In genomic region chr15:79658531-79659375, GRCm38 (mm10) we compare ENCODE assay signal across 8 mouse cellular contexts. TPM values are rescaled to one million over a fixed set of nuclear protein-coding genes. Genes with fewer than 3 reads are reported as not detected.
DNase-seq lines count a peak whose midpoint lies in the region; ATAC-seq and TF ChIP-seq lines count a peak whose summit lies in the region.

Fam227a (minus strand) TSS chr15:79658956.
Cby1 (plus strand) TSS chr15:79659199.

- H3ac ChIP-seq in myocyte (ENCODE audit: control insufficient read depth, insufficient read length) = peak within 1 kb of the TSS; percentile 40

- peaks cover 4% of the 10 kb centered on the region; the same call in 1 of the 2 replicates for H3K4me1 ChIP-seq in bone marrow macrophage, adult 2 months (ENCODE audit: control insufficient read depth, insufficient read depth, low read length)
- H3K4me1 ChIP-seq in embryonic fibroblast, embryonic 13.5 days (ENCODE audit: control insufficient read depth, insufficient read depth, low read length) = no peaks in the 10 kb centered on the region
- H3K4me1 ChIP-seq in heart, embryonic 11.5 days (ENCODE audit: control insufficient read depth, insufficient read depth, low read length) = peaks cover 8% of the 10 kb centered on the region
- peaks cover 11% of the 10 kb centered on the region for H3K4me1 ChIP-seq in kidney, embryonic 16.5 days (ENCODE audit: insufficient read depth, low read length)
- peaks cover 4% of the 10 kb centered on the region for H3K4me1 ChIP-seq in liver, adult 2 months (ENCODE audit: control insufficient read depth, insufficient read depth, low read length)

- peak within 1 kb of the TSS; percentile 67 for H3K4me3 ChIP-seq in bone marrow macrophage, adult 2 months (ENCODE audit: insufficient read depth, low read length)
- peak within 1 kb of the TSS; percentile 71 for H3K4me3 ChIP-seq in embryonic fibroblast, embryonic 13.5 days (ENCODE audit: insufficient read depth, low read length)
- peak within 1 kb of the TSS; percentile 70 for H3K4me3 ChIP-seq in heart, embryonic 11.5 days (ENCODE audit: low read depth, low read length)
- peak within 1 kb of the TSS; percentile 75 for H3K4me3 ChIP-seq in kidney, embryonic 16.5 days (ENCODE audit: low read length)
- peak within 1 kb of the TSS; percentile 75 for H3K4me3 ChIP-seq in liver, adult 2 months (ENCODE audit: insufficient read depth, low read depth, low read length)
- H3K4me3 ChIP-seq in myocyte = peak within 1 kb of the TSS; percentile 70

- TF ChIP-seq POLR2A in bone marrow macrophage, adult 2 months (IDR thresholded peaks at IDR 0.05; ENCODE audit: borderline replicate concordance, low read depth, low read length) = 0 out of 2 replicates have a peak, but pooled peaks have one; percentile 20
- peak; percentile 83 for TF ChIP-seq POLR2A in embryonic fibroblast, embryonic 13.5 days (IDR thresholded peaks at IDR 0.05; ENCODE audit: low read depth, low read length)
- peak; percentile 49; the same call in 1 of the 2 replicates for TF ChIP-seq POLR2A in liver, adult 2 months (IDR thresholded peaks at IDR 0.05; ENCODE audit: extremely low read depth, insufficient read depth, low read length)
- TF ChIP-seq POLR2A in myocyte (IDR thresholded peaks at IDR 0.05; ENCODE audit: insufficient read length, low read depth) = peak; percentile 88

- 0 out of 2 replicates have a peak, but pooled peaks cover 3% of the 10 kb centered on the region for H3K9me3 ChIP-seq in heart, embryonic 11.5 days (replicated peaks; ENCODE audit: control insufficient read depth, low read length)
- H3K9me3 ChIP-seq in kidney, embryonic 16.5 days (ENCODE audit: low read length) = no peaks in the 10 kb centered on the region

- peak within 1 kb of the TSS; percentile 74 for H3K9ac ChIP-seq in heart, embryonic 11.5 days (ENCODE audit: low read depth, low read length)
- peak within 1 kb of the TSS; percentile 83 for H3K9ac ChIP-seq in kidney, embryonic 16.5 days (replicated peaks; ENCODE audit: low read length)
- H3K9ac ChIP-seq in liver, adult 2 months (ENCODE audit: low read depth, low read length) = peak within 1 kb of the TSS; percentile 87

- peak; percentile 87 for ATAC-seq in heart, embryonic 11.5 days (replicated peaks; ENCODE audit: insufficient number of reproducible peaks, low FRiP score, low TSS enrichment)
- ATAC-seq in kidney, embryonic 16.5 days (ENCODE audit: low FRiP score, low TSS enrichment) = peak; percentile 87

- under 1% methylated on average over 55 of the region's 55 CpGs for WGBS in heart, embryonic 11.5 days (ENCODE audit: insufficient replicate concordance)
- WGBS in kidney, embryonic 16.5 days = 0% methylated on average over 55 of the region's 55 CpGs
- WGBS in liver, adult 2 months = under 1% methylated on average over 55 of the region's 55 CpGs

- H3K27ac ChIP-seq in bone marrow macrophage, adult 2 months (ENCODE audit: insufficient read depth, low read depth, low read length) = peak within 1 kb of the TSS; percentile 79
- H3K27ac ChIP-seq in embryonic fibroblast, embryonic 13.5 days (ENCODE audit: insufficient read depth, low read length) = peak within 1 kb of the TSS; percentile 90
- H3K27ac ChIP-seq in heart, embryonic 11.5 days (ENCODE audit: low read depth, low read length) = peak within 1 kb of the TSS; percentile 71
- H3K27ac ChIP-seq in kidney, embryonic 16.5 days (ENCODE audit: low read length) = peak within 1 kb of the TSS; percentile 96
- H3K27ac ChIP-seq in liver, adult 2 months (replicated peaks; ENCODE audit: insufficient read depth, low read depth, low read length) = peak within 1 kb of the TSS; percentile 97

- H3K36me3 ChIP-seq in heart, embryonic 11.5 days (ENCODE audit: control insufficient read depth, insufficient read depth, low read length) = peaks cover 5% of the 10 kb centered on the region; the same call in 1 of the 2 replicates
- 0 out of 2 replicates have a peak, but pooled peaks cover 2% of the 10 kb centered on the region for H3K36me3 ChIP-seq in kidney, embryonic 16.5 days (ENCODE audit: insufficient read depth, low read length)
- H3K36me3 ChIP-seq in liver, adult 2 months (ENCODE audit: control insufficient read depth, insufficient read depth, low read length) = no peaks in the 10 kb centered on the region
- H3K36me3 ChIP-seq in myocyte (ENCODE audit: control insufficient read depth, insufficient read depth) = no peaks in the 10 kb centered on the region
- no peaks in the 10 kb centered on the region; the same call in 1 of the 2 replicates for H3K36me3 ChIP-seq in splenic B cell, adult 2 months (ENCODE audit: control insufficient read depth, insufficient read depth, low read length, poor library complexity, severe bottlenecking)

- no peaks in the 10 kb centered on the region for H3K79me2 ChIP-seq in liver, adult 2 months (ENCODE audit: control insufficient read depth, insufficient read depth, low read length)
- H3K79me2 ChIP-seq in myocyte (ENCODE audit: control insufficient read depth, insufficient read depth) = no peaks in the 10 kb centered on the region

- TF ChIP-seq CTCF in bone marrow macrophage, adult 2 months (IDR thresholded peaks at IDR 0.05; ENCODE audit: low read depth, low read length) = no peak
- TF ChIP-seq CTCF in embryonic fibroblast, embryonic 13.5 days (IDR thresholded peaks at IDR 0.05; ENCODE audit: borderline replicate concordance, insufficient read depth, low read length) = no peak
- no peak for TF ChIP-seq CTCF in liver, adult 2 months (IDR thresholded peaks at IDR 0.05; ENCODE audit: low read depth, low read length)

- H3K27me3 ChIP-seq in heart, embryonic 11.5 days (ENCODE audit: control insufficient read depth, insufficient read depth, low read length) = no peaks in the 10 kb centered on the region
- H3K27me3 ChIP-seq in kidney, embryonic 16.5 days (ENCODE audit: insufficient read depth, low read length) = no peaks in the 10 kb centered on the region
- H3K27me3 ChIP-seq in liver, adult 2 months (ENCODE audit: control insufficient read depth, insufficient read depth, low read length) = no peaks in the 10 kb centered on the region
- H3K27me3 ChIP-seq in myocyte (ENCODE audit: control insufficient read depth, insufficient read depth, insufficient read length) = no peaks in the 10 kb centered on the region
- H3K27me3 ChIP-seq in splenic B cell, adult 2 months (ENCODE audit: control insufficient read depth, insufficient read depth, low read length, poor library complexity, severe bottlenecking) = no peaks in the 10 kb centered on the region

- DNase-seq in A20 (ENCODE audit: low read depth, low spot score) = peak; percentile 97
- DNase-seq in liver, adult 2 months (ENCODE audit: extremely low read depth, low read depth, low spot score) = peak; percentile 85
- peak; percentile 94 for DNase-seq in splenic B cell, adult 2 months (ENCODE audit: low read depth, low spot score)

- peak within 1 kb of the TSS; percentile 97 for H3K4me2 ChIP-seq in heart, embryonic 11.5 days
- peak within 1 kb of the TSS; percentile 94 for H3K4me2 ChIP-seq in kidney, embryonic 16.5 days (replicated peaks; ENCODE audit: low read depth, low read length)
- peak within 1 kb of the TSS; percentile 84 for H3K4me2 ChIP-seq in myocyte (ENCODE audit: low read depth)

TF ChIP-seq in myocyte, 11 proteins besides CTCF, POLR2A, EP300 and RAD21:
- TF ChIP-seq TCF3 (IDR thresholded peaks at IDR 0.05; ENCODE audit: insufficient read length, low read depth) (no peak), MYOG (IDR thresholded peaks at IDR 0.05; ENCODE audit: control insufficient read depth in 1 of 3, insufficient read depth in 1 of 3, insufficient read length in 2 of 3, low read depth in 2 of 3) (peak in 1 of 3 experiments; percentile 18), SRF (IDR thresholded peaks at IDR 0.05; ENCODE audit: control insufficient read depth, insufficient read length, low read depth) (peak; percentile 7), POLR2AphosphoS2 (IDR thresholded peaks at IDR 0.05; ENCODE audit: insufficient read length, low read depth) (peak; percentile 86)

RNA-seq across cellular contexts. Expression of gene Fam227a, which starts in this region (rescaled TPM):
- 2.2 and 2.6 TPM in 2 replicates for polyA plus RNA-seq in bone marrow macrophage, adult 2 months (2012; ENCODE audit: insufficient read depth, insufficient read length, missing spikeins)
- 1.3 and 2.2 TPM in 2 replicates for polyA plus RNA-seq in embryonic fibroblast, embryonic 13.5 days (2011; ENCODE audit: insufficient read length, low read depth, missing spikeins)
- 0.87 and 1.7 TPM in 2 replicates for polyA plus RNA-seq in heart, embryonic 11.5 days (2014; fragmentation: Nextera tagmentation; extraction: Ambion mirVana)
- polyA plus RNA-seq in kidney, embryonic 16.5 days (2015; fragmentation: Nextera tagmentation; extraction: Ambion mirVana) = 1.1 and 1.4 TPM in 2 replicates
- total RNA-seq in liver, adult 2 months (2014; rRNA removed) = 0.83 and 1.1 TPM in 2 replicates
- 0.14 and 0.20 TPM in 2 replicates for polyA plus RNA-seq in liver, adult 2 months (2012; rRNA removed)
- 0.74 TPM for polyA plus RNA-seq in myocyte (2012; fragmentation: generic; extraction: Trizol)

RNA-seq across cellular contexts. Expression of gene Cby1, which starts in this region (rescaled TPM):
- 12.5 and 14.7 TPM in 2 replicates for polyA plus RNA-seq in bone marrow macrophage, adult 2 months (2012; ENCODE audit: insufficient read depth, insufficient read length, missing spikeins)
- 16.2 and 19.9 TPM in 2 replicates for polyA plus RNA-seq in embryonic fibroblast, embryonic 13.5 days (2011; ENCODE audit: insufficient read length, low read depth, missing spikeins)
- polyA plus RNA-seq in heart, embryonic 11.5 days (2014; fragmentation: Nextera tagmentation; extraction: Ambion mirVana) = 38.2 and 45.4 TPM in 2 replicates
- 59.5 and 59.8 TPM in 2 replicates for polyA plus RNA-seq in kidney, embryonic 16.5 days (2015; fragmentation: Nextera tagmentation; extraction: Ambion mirVana)
- 6.6 and 6.8 TPM in 2 replicates for total RNA-seq in liver, adult 2 months (2014; rRNA removed)
- 3.3 and 4.4 TPM in 2 replicates for polyA plus RNA-seq in liver, adult 2 months (2012; rRNA removed)
- polyA plus RNA-seq in myocyte (2012; fragmentation: generic; extraction: Trizol) = 41.6 TPM

Comparison
In these comparisons a context has a peak if more than half of its experiments do, and no peak if none do; other contexts are left out.
1. Peak in every context shown above with its lines: DNase-seq, ATAC-seq, H3K4me3 ChIP-seq and H3K27ac ChIP-seq.
2. POLR2A ChIP-seq: peak in every context shown above with its lines; median percentile 88 in myocyte; 83 in embryonic fibroblast, embryonic 13.5 days; 49 in liver, adult 2 months; 20 in bone marrow macrophage, adult 2 months.